Mouse (Mus musculus): Measurements from ENCODE around the gene Folr1.
A peak's percentile ranks its signal among the peaks of the same experiment; 100 is the strongest.

GRCm38 (mm10) chr7:101905561-101906286 lies 35.1 kb upstream of the Folr1 start, which contains the start of gene Lamtor1:
- TF ChIP-seq POLR2A (IDR thresholded peaks at IDR 0.05; ENCODE audit: control insufficient read depth, low read depth, low read length): peak; percentile 85
- TF ChIP-seq CTCF (IDR thresholded peaks at IDR 0.05; ENCODE audit: control insufficient read depth, insufficient read depth, insufficient replicate concordance, low read depth, low read length): no peak

All from testis, adult 2 months (tissue).